Mouse (Mus musculus): ENCODE results near the gene Ikzf2. TPM values are rescaled to one million over a fixed set of nuclear protein-coding genes. Genes with fewer than 3 reads are reported as not detected.

The Ikzf2 gene
- polyA plus RNA-seq (2012; rRNA removed) = 0.80 and 1.5 TPM in 2 replicates

GRCm38 (mm10) chr1:69687076-69687991, at the start of gene Ikzf2:
Gene Ikzf2, minus strand, starts transcription at chr1:69687245.
- under 1% methylated on average over 58 of the region's 105 CpGs for WGBS

GRCm38 (mm10) chr1:69729729-69730128, 42.7 kb upstream of the Ikzf2 start:
- Histone ChIP-seq H3K4me3 (replicated peaks; ENCODE audit: extremely low read depth, low read depth, low read length) (no peak overlapping the region), H3K4me1 (ENCODE audit: control insufficient read depth, insufficient read depth, low read length) (no peaks in the 10 kb centered on the region)
- no peak for TF ChIP-seq POLR2A (IDR thresholded peaks at IDR 0.05; ENCODE audit: borderline replicate concordance, extremely low read depth, low read depth, low read length)
- 48% methylated on average over 1 of the region's 1 CpGs for WGBS
- DNase-seq = no peak

More at GRCm38 (mm10) chr1:69687076-69687991, at the start of gene Ikzf2:
- no peak for TF ChIP-seq POLR2A (IDR thresholded peaks at IDR 0.05; ENCODE audit: borderline replicate concordance, extremely low read depth, low read depth, low read length)
- TF ChIP-seq CTCF (IDR thresholded peaks at IDR 0.05; ENCODE audit: insufficient read depth, low read length) = no peak
- Histone ChIP-seq H3K4me3 (replicated peaks; ENCODE audit: extremely low read depth, low read depth, low read length) (peak within 1 kb of the TSS; percentile 79), H3K4me1 (ENCODE audit: control insufficient read depth, insufficient read depth, low read length) (peaks cover 2% of the 10 kb centered on the region)
- peak; percentile 69 for DNase-seq

- Histone ChIP-seq H3K4me3 (replicated peaks; ENCODE audit: extremely low read depth, low read depth, low read length) (no peak overlapping the region), H3K4me1 (ENCODE audit: control insufficient read depth, insufficient read depth, low read length) (no peaks in the 10 kb centered on the region)
- TF ChIP-seq POLR2A (IDR thresholded peaks at IDR 0.05; ENCODE audit: borderline replicate concordance, extremely low read depth, low read depth, low read length) (no peak), CTCF (IDR thresholded peaks at IDR 0.05; ENCODE audit: insufficient read depth, low read length) (no peak)
- no peak for DNase-seq
- WGBS = 42% methylated on average over 5 of the region's 5 CpGs
These were observed 42.1 kb upstream of the Ikzf2 start for GRCm38 (mm10) chr1:69729031-69729679.

GRCm38 (mm10) chr1:69727968-69728367, 40.9 kb upstream of the Ikzf2 start:
- H3K4me1 ChIP-seq (ENCODE audit: control insufficient read depth, insufficient read depth, low read length) = no peaks in the 10 kb centered on the region

GRCm38 (mm10) chr1:69717107-69717506, 30.1 kb upstream of the Ikzf2 start:
- Histone ChIP-seq H3K4me3 (replicated peaks; ENCODE audit: extremely low read depth, low read depth, low read length) (no peak overlapping the region), H3K4me1 (ENCODE audit: control insufficient read depth, insufficient read depth, low read length) (no peaks in the 10 kb centered on the region)
- DNase-seq = no peak
- WGBS = 83% methylated on average over 3 of the region's 3 CpGs
- TF ChIP-seq CTCF (IDR thresholded peaks at IDR 0.05; ENCODE audit: insufficient read depth, low read length) (no peak), POLR2A (IDR thresholded peaks at IDR 0.05; ENCODE audit: borderline replicate concordance, extremely low read depth, low read depth, low read length) (no peak)

More at GRCm38 (mm10) chr1:69727968-69728367, 40.9 kb upstream of the Ikzf2 start:
- DNase-seq = peak; percentile 33
- 36% methylated on average over 5 of the region's 5 CpGs for WGBS
- TF ChIP-seq CTCF (IDR thresholded peaks at IDR 0.05; ENCODE audit: insufficient read depth, low read length) (no peak), POLR2A (IDR thresholded peaks at IDR 0.05; ENCODE audit: borderline replicate concordance, extremely low read depth, low read depth, low read length) (no peak)
- H3K4me3 ChIP-seq (replicated peaks; ENCODE audit: extremely low read depth, low read depth, low read length) = no peak overlapping the region

- TF ChIP-seq POLR2A (IDR thresholded peaks at IDR 0.05; ENCODE audit: borderline replicate concordance, extremely low read depth, low read depth, low read length) = no peak
- TF ChIP-seq CTCF (IDR thresholded peaks at IDR 0.05; ENCODE audit: insufficient read depth, low read length) = no peak
- WGBS = 86% methylated on average over 1 of the region's 1 CpGs
- no peak overlapping the region for H3K4me3 ChIP-seq (replicated peaks; ENCODE audit: extremely low read depth, low read depth, low read length)
- no peak for DNase-seq
- H3K4me1 ChIP-seq (ENCODE audit: control insufficient read depth, insufficient read depth, low read length) = no peaks in the 10 kb centered on the region
These were observed 21.5 kb upstream of the Ikzf2 start for GRCm38 (mm10) chr1:69708571-69708970.

- H3K4me3 ChIP-seq (replicated peaks; ENCODE audit: extremely low read depth, low read depth, low read length) = no peak overlapping the region
- WGBS = 94% methylated on average over 3 of the region's 3 CpGs
- no peak for DNase-seq
- no peak for TF ChIP-seq CTCF (IDR thresholded peaks at IDR 0.05; ENCODE audit: insufficient read depth, low read length)
- no peak for TF ChIP-seq POLR2A (IDR thresholded peaks at IDR 0.05; ENCODE audit: borderline replicate concordance, extremely low read depth, low read depth, low read length)
- H3K4me1 ChIP-seq (ENCODE audit: control insufficient read depth, insufficient read depth, low read length) = no peaks in the 10 kb centered on the region
These were observed 16.6 kb upstream of the Ikzf2 start for GRCm38 (mm10) chr1:69703506-69704156.

- H3K4me1 ChIP-seq (ENCODE audit: control insufficient read depth, insufficient read depth, low read length) = no peaks in the 10 kb centered on the region; the same call in none of the 2 replicates
- no peak for DNase-seq
- 68% methylated on average over 6 of the region's 6 CpGs for WGBS
- no peak for TF ChIP-seq POLR2A (IDR thresholded peaks at IDR 0.05; ENCODE audit: borderline replicate concordance, extremely low read depth, low read depth, low read length)
- no peak for TF ChIP-seq CTCF (IDR thresholded peaks at IDR 0.05; ENCODE audit: insufficient read depth, low read length)
- H3K4me3 ChIP-seq (replicated peaks; ENCODE audit: extremely low read depth, low read depth, low read length) = no peak overlapping the region
These were observed 4.9 kb upstream of the Ikzf2 start for GRCm38 (mm10) chr1:69691946-69692345.

- Histone ChIP-seq H3K4me1 (ENCODE audit: control insufficient read depth, insufficient read depth, low read length) (peaks cover 2% of the 10 kb centered on the region), H3K4me3 (replicated peaks; ENCODE audit: extremely low read depth, low read depth, low read length) (peak overlapping the region; percentile 32)
- no peak for TF ChIP-seq POLR2A (IDR thresholded peaks at IDR 0.05; ENCODE audit: borderline replicate concordance, extremely low read depth, low read depth, low read length)
- TF ChIP-seq CTCF (IDR thresholded peaks at IDR 0.05; ENCODE audit: insufficient read depth, low read length) = peak; percentile 78
- WGBS = under 1% methylated on average over 5 of the region's 5 CpGs
- peak; percentile 30 for DNase-seq
These were observed 1.9 kb upstream of the Ikzf2 start for GRCm38 (mm10) chr1:69688961-69689360.

Measured in lung, adult 2 months (tissue).